Mouse (Mus musculus) MN1 (cell line): Measurements from ENCODE around the gene Mtrex.

Experiments used
- DNase-seq: peaks from one replicate; pipeline ENCODE4 v3.0.0-alpha.2; 2016; ENCODE audit warnings: low spot score

Gene Mtrex

GRCm38 (mm10) chr13:112870039-112870690 lies 57.0 kb downstream of the Mtrex start:
- no peak for DNase-seq

- no peak for DNase-seq
Measured at GRCm38 (mm10) chr13:112867381-112867780, 59.8 kb downstream of the Mtrex start.

GRCm38 (mm10) chr13:112866782-112867181 lies 60.4 kb downstream of the Mtrex start:
- no peak for DNase-seq

- no peak for DNase-seq
Measured at GRCm38 (mm10) chr13:112862978-112863677, 64.1 kb downstream of the Mtrex start.

- DNase-seq = no peak
Measured at GRCm38 (mm10) chr13:112862342-112862741, 64.9 kb downstream of the Mtrex start.

GRCm38 (mm10) chr13:112861825-112862306 lies 65.3 kb downstream of the Mtrex start:
- DNase-seq = peak; percentile 41

GRCm38 (mm10) chr13:112860911-112861310 lies 66.3 kb downstream of the Mtrex start:
- no peak for DNase-seq

GRCm38 (mm10) chr13:112860370-112860769 lies 66.8 kb downstream of the Mtrex start:
- DNase-seq = no peak

GRCm38 (mm10) chr13:112859574-112860134 lies 67.5 kb downstream of the Mtrex start:
- no peak for DNase-seq

- no peak for DNase-seq
Measured at GRCm38 (mm10) chr13:112857921-112858320, 69.3 kb downstream of the Mtrex start.

GRCm38 (mm10) chr13:112854402-112854801 lies 72.8 kb downstream of the Mtrex start:
- DNase-seq = no peak

GRCm38 (mm10) chr13:112853710-112854316 lies 73.4 kb downstream of the Mtrex start:
- DNase-seq = no peak

GRCm38 (mm10) chr13:112845931-112846330 lies 81.3 kb downstream of the Mtrex start:
- no peak for DNase-seq

- no peak for DNase-seq
Measured at GRCm38 (mm10) chr13:112840241-112841087, 86.7 kb downstream of the Mtrex start.

GRCm38 (mm10) chr13:112838562-112839232 lies 88.5 kb downstream of the Mtrex start:
- DNase-seq = no peak

- no peak for DNase-seq
Measured at GRCm38 (mm10) chr13:112837621-112838155, 89.5 kb downstream of the Mtrex start.

- DNase-seq = no peak
Measured at GRCm38 (mm10) chr13:112836951-112837350, 90.2 kb downstream of the Mtrex start.

- DNase-seq = no peak
Measured at GRCm38 (mm10) chr13:112835113-112835512, 92.1 kb downstream of the Mtrex start.

GRCm38 (mm10) chr13:112833895-112834263 lies 93.3 kb downstream of the Mtrex start:
- DNase-seq = peak; percentile 34

GRCm38 (mm10) chr13:112833253-112833894 lies 93.8 kb downstream of the Mtrex start:
- no peak for DNase-seq
